Mouse (Mus musculus) small intestine, adult 2 months (tissue): ENCODE data around the gene Exd2.

Experiments used
- CTCF ChIP-seq: fragments of 200-500 bp; IDR thresholded peaks from 2 replicates; pipeline ENCODE4 v1.5.1; 2012; ENCODE audit warnings: low read depth, mild to moderate bottlenecking, control low read depth, inconsistent platforms, low read length, moderate library complexity, mixed read lengths; ENCODE audit not compliant: insufficient replicate concordance, insufficient read length; ENCODE audit errors: extremely low read depth
- POLR2A ChIP-seq: fragments of 200-500 bp; IDR thresholded peaks from 2 replicates; pipeline ENCODE4 v1.6.1; 2012; ENCODE audit warnings: low read depth, mild to moderate bottlenecking, control low read depth, inconsistent platforms, low read length, moderate library complexity

DNA sequence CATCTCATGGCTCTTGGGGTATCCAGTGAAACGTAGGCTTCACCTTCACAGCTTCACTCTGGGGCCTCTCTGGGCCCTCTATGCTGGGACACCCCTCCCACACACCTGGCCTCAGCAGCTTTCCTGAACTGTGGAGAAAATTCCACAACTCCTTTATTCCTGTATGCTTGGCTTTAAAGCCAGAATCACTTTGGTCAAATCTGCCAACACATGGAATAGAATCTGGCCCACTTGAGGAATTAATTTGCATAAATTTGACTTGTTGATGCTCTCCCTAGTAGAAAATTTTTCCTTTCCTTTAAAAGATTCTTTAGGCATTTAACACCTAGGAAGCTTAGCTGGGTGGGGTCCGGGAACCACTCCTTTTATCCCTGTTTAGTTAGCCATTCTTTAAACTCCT lies 47.8 kb upstream of the Exd2 start:
- no peak for TF ChIP-seq CTCF
- no peak for TF ChIP-seq POLR2A
